Mouse (Mus musculus): ENCODE data around the gene Nfasc. TPM values are rescaled to one million over a fixed set of nuclear protein-coding genes. Genes with fewer than 3 reads are reported as not detected.

The Nfasc gene
- polyA plus RNA-seq, 1 experiment, result 120 TPM

DNA sequence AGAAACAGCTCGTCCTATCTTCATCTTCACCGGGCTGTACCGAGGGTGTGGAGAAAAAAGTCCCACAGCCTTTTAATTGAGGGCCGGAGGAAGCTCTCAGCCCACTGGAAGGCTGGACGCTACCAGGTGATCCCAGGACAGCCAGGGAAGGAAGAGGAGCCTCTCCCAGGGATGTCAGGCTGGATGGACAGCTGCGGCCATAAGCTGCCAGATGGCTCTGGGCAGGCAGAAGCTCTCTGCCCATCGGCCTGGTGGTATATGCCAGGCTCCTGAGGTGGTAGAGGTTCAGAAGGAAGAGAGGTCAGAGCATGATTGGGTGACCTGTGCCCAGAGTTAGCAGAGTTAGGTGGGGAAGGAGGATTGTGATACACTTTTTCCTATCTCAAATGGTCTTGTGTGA, 168.7 kb downstream of the Nfasc start:
- 37% methylated on average over 7 of the region's 7 CpGs for WGBS

DNA sequence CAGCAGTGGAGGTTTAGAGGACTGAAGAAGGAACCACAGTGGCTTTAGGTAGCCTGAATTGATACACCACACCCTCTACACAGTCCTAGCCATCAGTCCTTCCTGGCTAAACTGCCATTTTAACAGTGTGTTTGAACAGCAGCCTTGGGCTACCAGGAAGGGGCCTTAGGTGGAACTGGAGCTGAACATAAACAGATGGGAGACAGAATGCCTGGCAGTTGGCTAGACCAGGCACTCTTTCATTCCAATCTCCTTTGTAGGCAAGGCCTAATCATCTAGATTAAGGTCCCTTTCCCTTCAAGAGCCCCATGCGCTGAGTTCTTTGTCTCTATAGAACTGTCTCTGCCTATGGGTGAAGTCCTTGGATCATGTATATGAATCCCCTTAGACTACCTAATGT, 170.0 kb downstream of the Nfasc start:
- no peak overlapping the region for H3K4me3 ChIP-seq (replicated peaks; ENCODE audit: insufficient read depth, low read depth, low read length)
- no peaks in the 10 kb centered on the region for H3K27me3 ChIP-seq (ENCODE audit: control insufficient read depth, insufficient read depth, low read length)
- DNase-seq, result peak; percentile 43 to 53
- TF ChIP-seq POLR2A (IDR thresholded peaks at IDR 0.05; ENCODE audit: borderline replicate concordance, insufficient read depth, low read length), result no peak
- no peak for TF ChIP-seq CTCF (IDR thresholded peaks at IDR 0.05; ENCODE audit: borderline replicate concordance, insufficient read depth, low read depth, low read length)
- 38% methylated on average over 1 of the region's 1 CpGs for WGBS
- H3K27ac ChIP-seq (ENCODE audit: insufficient read depth, low read length), result peak overlapping the region; percentile 97
- peaks cover 65% of the 10 kb centered on the region for H3K4me1 ChIP-seq (ENCODE audit: control insufficient read depth, insufficient read depth, low read length)

More for the DNA sequence above, 168.7 kb downstream of the Nfasc start:
- Histone ChIP-seq H3K27me3 (ENCODE audit: control insufficient read depth, insufficient read depth, low read length) (no peaks in the 10 kb centered on the region), H3K27ac (ENCODE audit: insufficient read depth, low read length) (peak overlapping the region; percentile 97), H3K4me1 (ENCODE audit: control insufficient read depth, insufficient read depth, low read length) (peaks cover 60% of the 10 kb centered on the region), H3K4me3 (replicated peaks; ENCODE audit: insufficient read depth, low read depth, low read length) (no peak overlapping the region)
- peak in 1 of 2 experiments; percentile 45 for DNase-seq
- TF ChIP-seq CTCF (IDR thresholded peaks at IDR 0.05; ENCODE audit: borderline replicate concordance, insufficient read depth, low read depth, low read length), result no peak
- TF ChIP-seq POLR2A (IDR thresholded peaks at IDR 0.05; ENCODE audit: borderline replicate concordance, insufficient read depth, low read length), result no peak

GRCm38 (mm10) chr1:132570906-132571305, 170.7 kb downstream of the Nfasc start:
- 38% methylated on average over 8 of the region's 8 CpGs for WGBS
- H3K27me3 ChIP-seq (ENCODE audit: control insufficient read depth, insufficient read depth, low read length), result no peaks in the 10 kb centered on the region
- DNase-seq, result peak in 1 of 2 experiments; percentile 49
- peak overlapping the region; percentile 97 for H3K27ac ChIP-seq (ENCODE audit: insufficient read depth, low read length)
- peaks cover 67% of the 10 kb centered on the region for H3K4me1 ChIP-seq (ENCODE audit: control insufficient read depth, insufficient read depth, low read length)
- no peak overlapping the region for H3K4me3 ChIP-seq (replicated peaks; ENCODE audit: insufficient read depth, low read depth, low read length)
- TF ChIP-seq POLR2A (IDR thresholded peaks at IDR 0.05; ENCODE audit: borderline replicate concordance, insufficient read depth, low read length) (no peak), CTCF (IDR thresholded peaks at IDR 0.05; ENCODE audit: borderline replicate concordance, insufficient read depth, low read depth, low read length) (no peak)

- Histone ChIP-seq H3K27ac (ENCODE audit: insufficient read depth, low read length) (peak overlapping the region; percentile 97), H3K27me3 (ENCODE audit: control insufficient read depth, insufficient read depth, low read length) (no peaks in the 10 kb centered on the region), H3K4me1 (ENCODE audit: control insufficient read depth, insufficient read depth, low read length) (peaks cover 74% of the 10 kb centered on the region), H3K4me3 (replicated peaks; ENCODE audit: insufficient read depth, low read depth, low read length) (no peak overlapping the region)
- peak; percentile 61 to 64 for DNase-seq
- TF ChIP-seq CTCF (IDR thresholded peaks at IDR 0.05; ENCODE audit: borderline replicate concordance, insufficient read depth, low read depth, low read length), result no peak
- 18% methylated on average over 15 of the region's 15 CpGs for WGBS
Observed at GRCm38 (mm10) chr1:132570068-132570780, 171.4 kb downstream of the Nfasc start.

- Histone ChIP-seq H3K4me3 (replicated peaks; ENCODE audit: insufficient read depth, low read depth, low read length) (peak overlapping the region; percentile 12), H3K4me1 (ENCODE audit: control insufficient read depth, insufficient read depth, low read length) (peaks cover 77% of the 10 kb centered on the region), H3K27ac (ENCODE audit: insufficient read depth, low read length) (peak overlapping the region; percentile 89), H3K27me3 (ENCODE audit: control insufficient read depth, insufficient read depth, low read length) (no peaks in the 10 kb centered on the region)
- DNase-seq, result peak; percentile 84 to 95
- TF ChIP-seq POLR2A (IDR thresholded peaks at IDR 0.05; ENCODE audit: borderline replicate concordance, insufficient read depth, low read length) (peak; percentile 40; the same call in 1 of the 2 replicates), CTCF (IDR thresholded peaks at IDR 0.05; ENCODE audit: borderline replicate concordance, insufficient read depth, low read depth, low read length) (no peak; the same call in 1 of the 2 replicates)
- 11% methylated on average over 9 of the region's 9 CpGs for WGBS
Observed at GRCm38 (mm10) chr1:132569516-132569915, 172.1 kb downstream of the Nfasc start.

- TF ChIP-seq CTCF (IDR thresholded peaks at IDR 0.05; ENCODE audit: borderline replicate concordance, insufficient read depth, low read depth, low read length) (no peak), POLR2A (IDR thresholded peaks at IDR 0.05; ENCODE audit: borderline replicate concordance, insufficient read depth, low read length) (no peak)
- no peaks in the 10 kb centered on the region for H3K27me3 ChIP-seq (ENCODE audit: control insufficient read depth, insufficient read depth, low read length)
- H3K27ac ChIP-seq (ENCODE audit: insufficient read depth, low read length), result no peak overlapping the region
- DNase-seq, result no peak
- H3K4me3 ChIP-seq (replicated peaks; ENCODE audit: insufficient read depth, low read depth, low read length), result no peak overlapping the region
- 59% methylated on average over 11 of the region's 11 CpGs for WGBS
- peaks cover 66% of the 10 kb centered on the region for H3K4me1 ChIP-seq (ENCODE audit: control insufficient read depth, insufficient read depth, low read length)
Observed at GRCm38 (mm10) chr1:132567336-132568125, 174.1 kb downstream of the Nfasc start.

DNA sequence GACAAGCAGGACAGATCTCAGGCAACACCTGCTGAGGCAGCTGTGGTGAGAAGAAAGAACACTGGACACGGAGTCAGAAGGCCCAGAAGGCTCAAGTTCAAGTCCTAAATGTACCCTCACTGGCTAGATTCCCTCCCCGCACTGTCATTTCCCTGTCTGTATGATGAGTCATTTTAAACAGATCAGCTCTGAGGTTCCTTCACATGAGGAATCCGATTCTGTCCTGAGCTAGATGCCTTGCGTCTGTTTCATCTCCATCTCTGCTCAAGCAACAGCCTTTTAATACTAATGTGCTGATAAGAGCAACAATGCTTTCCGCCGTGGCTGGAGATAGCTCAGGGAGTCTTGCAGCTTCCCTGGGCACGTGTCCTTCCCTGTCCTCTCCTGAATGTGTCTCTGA, 175.8 kb downstream of the Nfasc start:
- 38% methylated on average over 7 of the region's 7 CpGs for whole genome bisulfite sequencing
- no peak for DNase-seq
- Histone ChIP-seq H3K27ac (ENCODE audit: insufficient read depth, low read length) (no peak overlapping the region), H3K4me3 (replicated peaks; ENCODE audit: insufficient read depth, low read depth, low read length) (no peak overlapping the region), H3K4me1 (ENCODE audit: control insufficient read depth, insufficient read depth, low read length) (peaks cover 56% of the 10 kb centered on the region), H3K27me3 (ENCODE audit: control insufficient read depth, insufficient read depth, low read length) (no peaks in the 10 kb centered on the region)
- no peak for TF ChIP-seq POLR2A (IDR thresholded peaks at IDR 0.05; ENCODE audit: borderline replicate concordance, insufficient read depth, low read length)

DNA sequence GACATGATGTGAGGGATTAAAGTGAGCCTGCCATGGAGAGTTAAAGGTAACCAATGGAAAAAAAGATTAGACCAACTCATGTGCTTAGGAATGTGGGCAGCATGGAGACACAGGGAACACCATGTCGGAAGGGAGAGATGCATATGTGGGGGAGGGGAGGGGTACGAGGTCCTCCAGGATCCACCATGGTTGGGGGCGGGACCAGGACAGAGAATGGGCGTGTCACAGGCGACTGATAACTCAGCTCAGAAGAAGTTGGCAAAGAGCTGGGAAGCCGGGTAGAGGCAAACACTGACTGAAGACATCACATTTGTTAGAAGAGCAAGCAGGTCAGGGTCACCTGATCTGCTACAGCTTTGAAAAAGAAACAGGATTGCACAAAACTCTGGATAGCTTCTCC, 176.7 kb downstream of the Nfasc start:
- DNase-seq, result no peak
- Histone ChIP-seq H3K27ac (ENCODE audit: insufficient read depth, low read length) (no peak overlapping the region), H3K4me1 (ENCODE audit: control insufficient read depth, insufficient read depth, low read length) (peaks cover 54% of the 10 kb centered on the region), H3K4me3 (replicated peaks; ENCODE audit: insufficient read depth, low read depth, low read length) (no peak overlapping the region), H3K27me3 (ENCODE audit: control insufficient read depth, insufficient read depth, low read length) (no peaks in the 10 kb centered on the region)
- 63% methylated on average over 6 of the region's 6 CpGs for WGBS
- TF ChIP-seq POLR2A (IDR thresholded peaks at IDR 0.05; ENCODE audit: borderline replicate concordance, insufficient read depth, low read length) (no peak), CTCF (IDR thresholded peaks at IDR 0.05; ENCODE audit: borderline replicate concordance, insufficient read depth, low read depth, low read length) (no peak)

Measured in cerebellum, adult 2 months (tissue).